Mouse (Mus musculus): ENCODE measurements around the gene Tmie.
A peak's percentile ranks its signal among the peaks of the same experiment; 100 is the strongest.

The Tmie gene

DNA sequence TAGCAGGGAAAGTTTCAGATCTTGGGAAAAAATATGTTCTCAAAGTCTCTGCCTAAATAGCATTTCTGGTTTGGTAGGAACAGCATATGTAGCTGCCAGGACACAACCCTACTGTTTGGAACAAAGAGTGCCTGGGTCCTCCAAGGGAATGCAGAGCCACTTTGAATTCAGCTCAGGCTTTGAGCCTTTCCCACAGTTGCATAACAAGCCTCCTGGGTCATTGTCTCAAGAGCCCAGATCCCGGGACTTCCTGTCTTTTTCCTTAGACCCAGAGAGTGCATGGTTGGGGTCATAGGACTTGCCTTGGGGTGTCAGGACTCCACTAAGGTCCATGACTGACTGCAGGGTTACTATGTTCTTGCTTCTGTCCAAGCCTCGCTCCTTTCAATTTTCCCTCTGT lies 43.8 kb downstream of the Tmie start:
- DNase-seq (ENCODE audit: low spot score in 2 of 2), result no peak

DNA sequence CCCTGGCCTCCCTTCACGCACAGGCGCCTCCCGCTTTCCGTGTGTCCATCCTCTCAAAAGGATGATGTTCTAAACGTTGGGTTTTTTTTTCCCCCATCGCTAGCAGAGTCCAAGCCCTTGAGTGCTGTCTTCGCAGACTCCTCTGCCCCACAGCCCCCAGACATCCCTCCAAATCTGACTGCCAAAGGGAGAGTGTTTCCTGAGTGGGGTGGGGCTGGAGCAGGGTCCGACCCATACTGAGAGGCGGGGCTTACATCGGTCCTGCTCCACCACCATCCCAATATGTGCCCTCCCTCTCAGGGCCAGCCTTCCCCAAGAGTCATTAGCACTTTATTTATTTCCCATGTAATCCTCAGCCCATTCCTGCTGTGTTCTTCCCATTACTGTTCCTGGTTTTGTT lies 45.0 kb downstream of the Tmie start:
- no peak for DNase-seq (ENCODE audit: low spot score in 2 of 2)

DNA sequence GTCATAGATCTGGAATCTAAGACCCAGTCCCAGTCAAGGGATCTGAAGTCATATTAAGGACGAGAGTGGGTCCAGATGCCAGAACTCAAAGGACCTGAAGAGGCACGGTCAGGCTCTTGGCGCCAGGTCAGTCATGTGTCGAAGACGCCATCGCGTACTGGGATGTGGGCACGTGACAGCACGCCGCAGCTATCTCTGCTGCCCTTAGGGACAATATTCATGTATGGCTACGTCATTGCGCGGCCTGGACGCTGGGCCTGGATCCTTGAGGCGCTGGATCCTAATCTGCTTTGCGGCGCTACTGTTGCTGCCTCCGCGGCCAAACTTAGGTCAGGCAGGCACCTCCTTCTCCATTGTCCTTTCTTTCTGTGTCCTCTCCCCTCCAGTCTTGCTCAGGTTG lies 45.5 kb downstream of the Tmie start, which contains the start of gene Prss45:
Gene Prss45 (plus strand): TSS at position 178 of the 400 bp plus-strand sequence.
- DNase-seq (ENCODE audit: low spot score in 2 of 2), result no peak

DNA sequence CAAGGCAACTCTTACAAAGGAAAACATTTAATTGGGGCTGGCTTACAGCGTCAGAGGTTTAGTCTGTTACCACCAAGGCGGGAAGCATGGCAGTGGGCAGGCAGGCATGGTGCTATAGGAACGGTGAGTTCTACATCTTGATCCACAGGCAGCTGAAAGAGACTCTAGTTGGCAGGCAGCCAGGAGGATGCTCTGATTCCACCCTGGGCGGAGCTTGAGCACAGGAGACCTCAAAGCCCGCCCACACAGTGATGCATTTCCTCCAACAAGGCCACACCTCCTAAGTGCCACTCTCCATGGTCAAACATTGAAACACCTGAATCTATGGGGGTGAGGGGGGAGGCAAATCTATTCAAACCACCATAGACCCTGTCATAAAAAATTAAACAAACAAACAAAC lies 46.9 kb downstream of the Tmie start:
- peak in 1 of 2 experiments; percentile 24 for DNase-seq (ENCODE audit: low spot score in 2 of 2)

DNA sequence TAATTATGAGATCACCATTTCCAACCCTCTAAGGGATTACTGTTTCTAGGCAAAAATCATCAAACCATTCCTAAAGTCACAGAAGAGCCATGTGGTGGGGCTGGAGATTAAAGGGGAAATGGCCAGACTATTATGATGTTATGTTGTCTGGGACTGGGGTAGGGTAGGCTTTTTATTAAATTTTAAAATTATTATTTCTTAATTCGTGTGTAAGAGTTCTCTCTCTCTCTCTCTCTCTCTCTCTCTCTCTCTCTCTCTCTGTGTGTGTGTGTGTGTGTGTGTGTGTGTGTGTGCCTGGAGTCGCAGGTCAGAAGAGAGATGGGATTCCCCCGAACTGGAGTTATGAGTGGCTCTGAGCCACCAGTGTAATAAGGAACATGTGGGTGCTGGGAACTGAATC lies 53.5 kb downstream of the Tmie start, which contains the start of gene Prss43:
Gene Prss43 (plus strand): TSS at position 301 of the 400 bp plus-strand sequence.
- DNase-seq (ENCODE audit: low spot score in 2 of 2), result no peak

DNA sequence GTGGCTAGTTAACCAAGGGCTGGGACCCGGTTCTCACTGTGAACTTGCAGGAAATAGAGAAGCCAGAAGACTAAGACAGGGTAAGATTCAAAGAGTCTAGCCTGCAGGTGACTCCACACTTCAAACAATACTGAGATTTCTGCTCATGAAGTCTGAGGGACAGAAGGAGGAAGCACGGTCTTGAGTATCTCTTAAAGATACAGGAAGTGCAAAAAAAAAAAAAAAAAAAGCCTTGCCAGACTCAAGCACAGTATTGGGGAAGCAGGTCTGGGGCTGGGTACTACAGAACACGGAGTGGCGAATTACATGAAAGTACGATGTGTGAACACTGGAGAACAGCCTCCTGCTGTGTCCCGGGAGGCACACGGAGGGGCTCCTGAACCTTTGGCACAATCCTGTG lies 54.1 kb downstream of the Tmie start:
- DNase-seq (ENCODE audit: low spot score in 2 of 2), result no peak

DNA sequence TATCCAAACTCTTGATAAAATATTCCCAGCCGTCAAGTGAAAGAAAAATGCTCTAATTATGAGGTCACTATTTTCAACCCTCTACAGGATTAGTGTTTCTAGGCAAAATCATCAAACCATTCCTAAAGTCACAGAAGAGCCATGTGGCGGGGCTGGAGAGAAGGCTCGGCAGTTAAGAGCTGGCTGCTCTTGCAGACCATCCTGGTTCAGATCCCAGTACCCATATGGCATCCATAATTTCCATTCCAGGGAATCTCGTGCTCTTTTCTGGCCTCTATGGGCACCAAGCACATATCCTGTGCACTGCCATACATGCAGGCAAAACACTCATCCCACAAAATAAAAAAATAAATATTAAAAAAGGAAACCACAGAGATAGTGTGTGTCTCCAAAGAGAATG lies 54.5 kb downstream of the Tmie start:
- no peak for DNase-seq (ENCODE audit: low spot score in 2 of 2)

DNA sequence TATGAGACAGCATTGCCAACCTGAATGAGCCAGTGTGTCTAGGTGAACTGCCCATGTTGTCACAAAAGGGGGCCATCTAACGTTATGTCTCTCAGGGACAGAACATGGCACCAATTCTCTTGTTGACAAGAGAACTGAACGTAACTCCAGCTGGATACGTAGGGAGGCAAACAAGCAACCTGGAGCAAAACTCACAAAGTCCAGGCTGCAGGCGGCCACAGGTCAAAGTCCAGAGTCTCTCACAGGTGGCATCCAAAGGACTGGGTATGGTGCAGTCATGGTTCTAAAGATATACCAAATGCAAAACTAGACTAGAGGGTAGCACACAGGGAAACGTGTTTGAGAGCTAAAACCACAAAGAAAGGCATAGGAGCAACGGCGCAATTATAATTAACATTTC lies 58.5 kb downstream of the Tmie start:
- DNase-seq (ENCODE audit: low spot score in 2 of 2), result no peak

DNA sequence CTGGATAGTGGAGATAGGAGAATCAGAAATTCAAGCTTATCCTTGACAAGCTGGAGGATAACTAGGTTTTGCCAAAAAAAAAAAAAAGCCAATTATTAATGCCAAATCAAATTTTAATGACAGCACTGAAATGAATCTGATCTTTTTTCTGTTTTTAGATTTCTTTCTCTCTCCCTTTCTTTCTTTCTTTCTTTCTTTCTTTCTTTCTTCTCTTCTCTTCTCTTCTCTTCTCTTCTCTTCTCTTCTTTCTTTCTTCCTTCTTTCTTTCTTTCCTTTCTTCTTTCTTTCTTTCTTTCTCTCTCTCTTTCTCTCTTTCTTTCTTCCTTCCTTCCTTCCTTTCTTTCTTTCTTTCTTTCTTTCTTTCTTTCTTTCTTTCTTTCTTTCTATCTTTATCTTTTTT lies 59.4 kb downstream of the Tmie start:
- peak in 1 of 2 experiments; percentile 59 for DNase-seq (ENCODE audit: low spot score in 2 of 2)
